Comparison of ENCODE assay signal across 9 mouse cellular contexts in genomic region chr14:60435515-60435914, GRCm38 (mm10).
A peak's percentile ranks its signal among the peaks of the same experiment; 100 is the strongest.
DNase-seq lines count a peak whose midpoint lies in the region; ATAC-seq and TF ChIP-seq lines count a peak whose summit lies in the region.
"Had no signal": no experiment of that assay in that cellular context is flagged by ENCODE, and none has a peak within 500 bp of the region (broad histone marks: within the 10 kb centered on the region; RNA-seq: fewer than 3 reads in every experiment).

No protein-coding gene starts in this region.

- H3K9me3 ChIP-seq in midbrain, postnatal 0 days (ENCODE audit: low read length): no peaks in the 10 kb centered on the region
- H3K9me3 ChIP-seq in midbrain, embryonic 10.5 days (replicated peaks): no peaks in the 10 kb centered on the region
- H3K9me3 ChIP-seq: embryonic facial prominence, embryonic 12.5 days had no signal

- H3K27ac ChIP-seq in heart, adult 2 months: no peak overlapping the region
- no peak overlapping the region for H3K27ac ChIP-seq in midbrain, postnatal 0 days (ENCODE audit: low read depth, low read length)
- no peak overlapping the region for H3K27ac ChIP-seq in midbrain, embryonic 10.5 days (replicated peaks)
- H3K27ac ChIP-seq: embryonic facial prominence, embryonic 12.5 days had no signal

- ATAC-seq in midbrain, postnatal 0 days (ENCODE audit: low FRiP score): no peak
- peak; percentile 51; the same call in 1 of the 2 replicates for ATAC-seq in neutrophil, adult 5-6 weeks (ENCODE audit: extremely low read depth, insufficient number of reproducible peaks, low FRiP score, poor library complexity, severe bottlenecking)

- no peaks in the 10 kb centered on the region for H3K36me3 ChIP-seq in heart, adult 2 months (ENCODE audit: control insufficient read depth, insufficient read depth, low read length)
- no peaks in the 10 kb centered on the region for H3K36me3 ChIP-seq in midbrain, postnatal 0 days (ENCODE audit: insufficient read depth, low read length)
- H3K36me3 ChIP-seq in midbrain, embryonic 10.5 days: no peaks in the 10 kb centered on the region
- H3K36me3 ChIP-seq: embryonic facial prominence, embryonic 12.5 days had no signal

- H3K27me3 ChIP-seq in heart, adult 2 months (ENCODE audit: control insufficient read depth, insufficient read depth, low read length): no peaks in the 10 kb centered on the region
- H3K27me3 ChIP-seq in midbrain, postnatal 0 days (ENCODE audit: insufficient read depth, low read length): no peaks in the 10 kb centered on the region
- H3K27me3 ChIP-seq in midbrain, embryonic 10.5 days (ENCODE audit: low read depth, poor library complexity, severe bottlenecking): peaks cover 60% of the 10 kb centered on the region
- H3K27me3 ChIP-seq: embryonic facial prominence, embryonic 12.5 days had no signal

- H3K4me1 ChIP-seq in heart, adult 2 months (ENCODE audit: control insufficient read depth, insufficient read depth, low read length): no peaks in the 10 kb centered on the region
- H3K4me1 ChIP-seq in midbrain, postnatal 0 days (ENCODE audit: insufficient read depth, low read length): no peaks in the 10 kb centered on the region
- peaks cover 18% of the 10 kb centered on the region for H3K4me1 ChIP-seq in midbrain, embryonic 10.5 days
- H3K4me1 ChIP-seq: embryonic facial prominence, embryonic 12.5 days had no signal

- H3K4me2 ChIP-seq in midbrain, postnatal 0 days (ENCODE audit: low read depth, low read length, poor library complexity, severe bottlenecking): no peak overlapping the region
- H3K4me2 ChIP-seq: embryonic facial prominence, embryonic 12.5 days had no signal

- no peak overlapping the region for H3K9ac ChIP-seq in heart, adult 2 months (ENCODE audit: low read depth, low read length)
- no peak overlapping the region for H3K9ac ChIP-seq in midbrain, postnatal 0 days (replicated peaks; ENCODE audit: low read length, poor library complexity, severe bottlenecking)
- H3K9ac ChIP-seq: embryonic facial prominence, embryonic 12.5 days had no signal

- no peaks in the 10 kb centered on the region for H3K79me2 ChIP-seq in heart, adult 2 months (replicated peaks; ENCODE audit: control insufficient read depth, insufficient read depth, low read length)

- TF ChIP-seq POLR2A in heart, adult 2 months (IDR thresholded peaks at IDR 0.05; ENCODE audit: insufficient read depth, low read depth, low read length): no peak

- no peak overlapping the region for H3K4me3 ChIP-seq in heart, adult 2 months
- no peak overlapping the region for H3K4me3 ChIP-seq in midbrain, postnatal 0 days (ENCODE audit: low read depth, low read length)
- H3K4me3 ChIP-seq in midbrain, embryonic 10.5 days: no peak overlapping the region
- H3K4me3 ChIP-seq: embryonic facial prominence, embryonic 12.5 days had no signal

- no peak for TF ChIP-seq EP300 in heart, adult 2 months (IDR thresholded peaks at IDR 0.05; ENCODE audit: insufficient read depth, low read depth, low read length)

- no peak for DNase-seq in heart, adult 2 months
- DNase-seq in heart, adult 18-20 months: no peak
- DNase-seq in midbrain, postnatal 0 days (ENCODE audit: low spot score): no peak
- DNase-seq in midbrain, embryonic 10.5 days (ENCODE audit: low spot score): no peak
- peak; percentile 64 to 76 for DNase-seq in cerebellum, adult 18-20 months
- no peak for DNase-seq in layer of hippocampus, adult 8-10 months (ENCODE audit: low spot score in 2 of 2)
- DNase-seq in embryo, embryonic 9.5 days (ENCODE audit: extremely low spot score): no peak

- peak; percentile 26 for TF ChIP-seq CTCF in heart, adult 2 months (IDR thresholded peaks at IDR 0.05)
- peak; percentile 59 for TF ChIP-seq CTCF in midbrain, postnatal 0 days (IDR thresholded peaks at IDR 0.05)

- 65% methylated on average over 4 of the region's 4 CpGs for WGBS in heart, adult 2 months
- WGBS in midbrain, postnatal 0 days: 72% methylated on average over 4 of the region's 4 CpGs
- WGBS in midbrain, embryonic 10.5 days: 78% methylated on average over 4 of the region's 4 CpGs

- intact Hi-C loops in heart, adult 2 months (cut with DNase I): no loop called here

Comparison
In these comparisons a context has a peak if more than half of its experiments do, and no peak if none do; other contexts are left out.
1. DNase-seq: peak in cerebellum, adult 18-20 months (2 of 2); none in heart, adult 2 months (0 of 2), heart, adult 18-20 months (0 of 2), midbrain, postnatal 0 days (single experiment), midbrain, embryonic 10.5 days (single experiment), layer of hippocampus, adult 8-10 months (0 of 2) and embryo, embryonic 9.5 days (single experiment).